ENCODE assay signal across 23 mouse cellular contexts in the genomic region with DNA sequence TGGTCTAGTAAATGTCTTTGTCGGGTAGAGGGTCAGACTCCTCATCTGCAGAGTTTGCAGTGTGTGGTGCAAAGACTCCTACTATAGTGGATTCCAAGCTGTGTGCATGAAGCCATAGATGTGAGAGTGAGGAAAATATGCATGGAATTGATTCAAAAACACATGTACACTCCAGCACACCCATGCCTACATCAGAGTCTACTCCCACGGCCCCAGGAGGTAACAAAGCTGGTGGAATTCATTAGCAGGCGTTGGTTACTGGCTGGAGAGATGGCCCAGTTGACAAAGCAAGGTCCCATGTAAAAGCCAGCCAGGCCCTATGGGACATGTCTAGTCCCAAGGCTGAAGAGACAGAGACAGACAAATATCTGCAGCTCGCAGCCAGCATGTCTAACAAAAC.
"Had no signal": no experiment of that assay in that cellular context is flagged by ENCODE, and none has a peak within 500 bp of the region (broad histone marks: within the 10 kb centered on the region; RNA-seq: fewer than 3 reads in every experiment).

No protein-coding gene starts in this region.

- H3K27ac ChIP-seq: heart, embryonic 13.5 days; heart, embryonic 15.5 days; hindbrain, embryonic 13.5 days; hindbrain, embryonic 15.5 days; hindbrain, postnatal 0 days; kidney, postnatal 0 days; layer of hippocampus, adult 2 months; left cerebral cortex, adult 2 months; limb, embryonic 10.5 days; limb, embryonic 12.5 days; liver, embryonic 13.5 days; liver, embryonic 15.5 days had no signal

- H3K4me1 ChIP-seq: heart, embryonic 13.5 days; heart, embryonic 15.5 days; hindbrain, embryonic 13.5 days; hindbrain, embryonic 15.5 days; limb, embryonic 10.5 days; limb, embryonic 12.5 days; liver, embryonic 13.5 days; liver, embryonic 15.5 days had no signal

- H3K27me3 ChIP-seq: heart, embryonic 13.5 days; heart, embryonic 15.5 days; hindbrain, embryonic 13.5 days; hindbrain, embryonic 15.5 days; limb, embryonic 12.5 days; liver, embryonic 13.5 days; liver, embryonic 15.5 days had no signal

- DNase-seq: gastrocnemius, postnatal 14 days; gastrocnemius, postnatal 36 days; heart, adult 18-20 months; heart, postnatal 14 days; heart, postnatal 36 days; kidney, adult 18-20 months; kidney, postnatal 4 days; liver; liver, embryonic 13.5 days had no signal

- H3K9me3 ChIP-seq: heart, embryonic 13.5 days; heart, embryonic 15.5 days; hindbrain, embryonic 13.5 days; hindbrain, embryonic 15.5 days; limb, embryonic 10.5 days; limb, embryonic 12.5 days; liver, embryonic 13.5 days; liver, embryonic 15.5 days had no signal

- H3K9ac ChIP-seq: heart, embryonic 13.5 days; heart, embryonic 15.5 days; hindbrain, embryonic 13.5 days; hindbrain, embryonic 15.5 days; limb, embryonic 12.5 days; liver, embryonic 13.5 days; liver, embryonic 15.5 days had no signal

- ATAC-seq: hindbrain, postnatal 0 days; intestine, postnatal 0 days had no signal

- H3K36me3 ChIP-seq: heart, embryonic 13.5 days; heart, embryonic 15.5 days; hindbrain, embryonic 13.5 days; hindbrain, embryonic 15.5 days; limb, embryonic 10.5 days; limb, embryonic 12.5 days; liver, embryonic 13.5 days; liver, embryonic 15.5 days had no signal

- H3K4me2 ChIP-seq: heart, embryonic 11.5 days; heart, embryonic 13.5 days; heart, embryonic 15.5 days; hindbrain, embryonic 13.5 days; hindbrain, embryonic 15.5 days; limb, embryonic 12.5 days; liver, embryonic 11.5 days; liver, embryonic 13.5 days; liver, embryonic 15.5 days had no signal

- H3K4me3 ChIP-seq: heart, embryonic 13.5 days; heart, embryonic 15.5 days; hindbrain, embryonic 13.5 days; hindbrain, embryonic 15.5 days; layer of hippocampus, adult 2 months; left cerebral cortex, adult 2 months; limb, embryonic 10.5 days; limb, embryonic 12.5 days; liver, embryonic 13.5 days; liver, embryonic 15.5 days had no signal
